Mouse (Mus musculus): Measurements from ENCODE around the gene Gng3.
"Not testable (repeated sequence)": the region's sequence is repeated elsewhere in the genome, so short reads cannot be mapped to it uniquely, and the experiment has no call there.

Gene Gng3

GRCm38 (mm10) chr19:8839103-8839907 lies at the start of gene Gng3:
Gene Gng3 (minus strand): TSS chr19:8839194.
- no peak for DNase-seq (ENCODE audit: low spot score)

DNA sequence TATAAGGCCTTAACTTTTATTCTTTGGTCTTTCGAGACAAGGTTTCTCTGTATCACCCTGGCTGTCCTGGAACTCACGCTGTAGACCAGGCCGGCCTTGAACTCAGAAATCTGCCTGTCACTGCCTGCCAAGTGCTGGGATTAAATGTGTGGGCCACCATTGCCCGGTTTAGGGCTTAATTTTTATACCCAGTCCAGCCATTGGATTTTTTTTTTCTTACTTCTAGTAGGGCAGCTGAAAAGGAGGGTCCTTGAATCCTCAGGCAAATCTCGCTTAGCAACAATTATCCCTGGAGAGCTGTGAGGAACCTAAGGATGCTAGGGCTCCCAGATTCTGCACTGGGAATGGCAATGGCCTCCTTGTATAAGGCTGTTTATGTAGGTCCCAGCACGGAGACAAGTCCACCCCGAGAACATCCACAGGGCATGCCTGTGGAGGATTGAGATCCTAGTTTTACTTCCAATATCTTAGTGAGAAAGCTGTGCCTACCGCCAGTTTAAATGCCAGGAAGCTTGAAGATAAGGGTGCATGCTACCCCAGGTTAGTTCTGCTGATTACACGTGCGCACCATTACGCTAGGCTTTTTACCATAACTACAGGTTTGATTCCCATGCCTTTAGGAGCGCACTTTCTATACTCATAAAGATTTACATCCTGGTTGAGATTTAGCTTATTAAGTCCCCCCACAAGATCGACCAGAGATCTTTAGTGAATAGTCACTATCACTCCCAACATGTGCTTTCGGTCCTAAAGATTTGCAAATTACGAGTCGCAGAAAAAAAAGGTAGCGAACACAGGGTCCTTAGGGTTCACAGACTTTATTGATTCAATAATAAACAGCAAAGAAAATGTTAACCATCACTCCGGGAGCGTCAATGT lies 48.8 kb upstream of the Gng3 start:
- DNase-seq (ENCODE audit: low spot score) = no peak

DNA sequence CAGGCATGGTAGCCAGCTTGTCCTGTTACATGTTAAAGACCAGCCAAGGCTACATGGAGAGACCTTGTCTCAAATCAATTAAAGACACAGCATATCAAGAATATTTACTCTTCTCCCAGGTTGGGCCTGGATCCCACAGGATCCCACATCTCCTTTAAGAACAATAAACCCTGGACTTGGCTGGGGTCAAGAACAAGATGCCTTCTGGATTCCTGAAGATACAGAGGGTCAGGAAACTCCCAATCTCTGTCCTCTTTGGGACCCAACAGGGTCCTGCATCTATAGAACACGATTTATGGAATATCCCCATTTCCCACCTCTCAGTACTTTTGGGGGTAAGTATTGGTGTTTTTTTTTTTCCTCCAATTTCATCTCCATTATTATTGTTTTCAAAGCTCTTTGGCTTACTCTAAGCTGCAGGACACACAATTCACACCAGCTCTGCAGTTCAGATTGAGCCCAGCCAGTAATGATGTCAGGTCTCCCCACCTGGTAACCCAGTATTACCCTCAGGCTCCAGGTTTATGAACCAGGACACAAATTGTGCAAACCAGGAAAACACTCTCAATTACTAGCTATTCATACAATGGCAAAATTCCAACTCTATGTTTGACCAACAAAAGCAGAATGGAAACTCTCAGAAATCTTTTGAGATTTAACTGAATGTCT lies 48.1 kb upstream of the Gng3 start:
- no peak for DNase-seq (ENCODE audit: low spot score)

DNA sequence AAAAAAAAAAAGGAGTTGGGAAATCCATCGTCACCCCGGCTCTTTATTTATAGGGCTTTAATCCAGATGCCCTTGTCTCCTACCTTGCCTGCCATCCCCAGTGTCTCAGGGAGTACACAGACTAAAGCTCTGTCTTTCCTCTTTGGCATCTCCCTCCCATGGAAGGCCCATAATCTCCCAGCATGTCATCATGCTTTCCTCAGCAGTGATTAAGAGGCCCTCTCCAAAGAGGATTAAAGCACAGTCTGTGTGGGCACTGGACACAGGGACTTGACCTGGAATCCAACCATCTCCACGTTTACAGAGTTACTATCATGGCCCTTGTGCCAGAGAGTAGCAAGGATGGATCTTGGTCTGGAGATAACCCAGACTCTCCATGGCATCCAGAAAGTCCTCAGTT lies 44.6 kb upstream of the Gng3 start, which contains the start of the genes Lbhd1 and Gm49403:
Lbhd1 (plus strand) TSS at position 117 of the 400 bp plus-strand sequence.
Gm49403 (plus strand) TSS at position 315 of the 400 bp plus-strand sequence.
- no peak for DNase-seq (ENCODE audit: low spot score)

GRCm38 (mm10) chr19:8881034-8881392 lies 42.0 kb upstream of the Gng3 start:
- no peak for DNase-seq (ENCODE audit: low spot score)

DNA sequence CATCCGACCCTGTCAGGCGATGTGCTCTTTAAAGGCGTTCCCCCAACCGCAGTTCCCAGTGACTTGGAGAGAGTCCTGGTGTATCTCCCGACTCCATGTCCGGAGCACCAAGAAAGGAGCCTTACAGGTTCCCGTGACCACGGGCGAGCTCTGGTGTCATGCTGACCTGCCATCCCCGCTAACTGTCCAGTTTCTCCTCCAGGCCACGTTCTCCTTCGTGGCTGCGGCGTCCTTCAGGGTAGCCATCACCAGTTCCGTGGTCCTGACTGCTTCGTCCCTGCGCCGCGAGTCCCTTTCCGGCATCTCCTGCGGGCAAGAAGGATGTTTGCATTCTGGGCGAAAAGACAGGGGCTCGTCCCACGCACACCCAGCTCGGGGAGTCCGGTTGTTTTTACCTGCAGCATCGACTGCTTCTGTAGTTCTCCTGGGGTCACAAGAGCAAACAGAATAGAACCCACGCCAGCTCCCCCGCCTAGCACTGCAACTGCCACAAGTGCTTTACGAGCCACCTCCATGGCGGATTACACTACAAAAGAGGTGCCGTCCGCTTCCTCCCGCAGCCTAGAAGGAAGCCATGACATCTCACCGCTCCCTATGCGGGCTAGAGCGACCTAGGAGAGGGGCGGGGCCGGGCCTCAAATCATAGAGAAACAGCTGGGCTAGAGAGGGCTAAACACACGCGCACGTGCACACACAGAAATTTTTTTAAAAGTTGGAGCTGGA lies 41.5 kb upstream of the Gng3 start, which contains the start of gene Uqcc3:
Uqcc3 (minus strand) TSS at position 613 of the 723 bp plus-strand sequence.
- peak; percentile 54 for DNase-seq (ENCODE audit: low spot score)

GRCm38 (mm10) chr19:8875031-8875430 lies 36.0 kb upstream of the Gng3 start:
- no peak for DNase-seq (ENCODE audit: low spot score)

DNA sequence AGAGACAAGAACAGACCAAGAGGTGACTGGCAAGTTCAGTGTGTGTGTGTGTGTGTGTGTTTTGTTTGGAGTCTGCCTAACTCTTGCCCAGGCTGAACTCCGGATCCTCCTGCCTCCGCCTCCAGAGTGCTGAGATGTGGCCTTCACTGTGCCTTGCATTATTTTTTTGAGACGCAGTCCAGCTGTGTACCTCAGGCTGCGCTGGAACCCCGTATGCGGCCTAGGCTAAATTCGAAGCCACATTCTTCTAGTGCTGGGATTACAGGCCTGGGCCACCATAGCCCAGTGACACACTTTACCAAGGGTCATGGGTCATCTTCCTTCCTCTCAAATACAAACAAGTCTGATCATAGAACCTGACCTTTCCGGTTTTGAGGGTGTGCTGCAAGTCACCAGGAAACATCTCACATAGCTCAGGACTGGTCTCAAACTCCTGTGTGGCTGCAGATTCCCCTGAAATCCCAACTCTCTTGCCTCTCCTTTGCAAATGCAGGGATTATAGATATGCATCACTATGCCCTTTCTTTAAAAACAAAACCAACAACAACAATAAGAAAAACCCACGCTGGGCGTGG lies 33.4 kb upstream of the Gng3 start:
- no peak for DNase-seq (ENCODE audit: low spot score)

- peak; percentile 86 for DNase-seq (ENCODE audit: low spot score)
These were observed 32.5 kb upstream of the Gng3 start, which contains the start of gene Ubxn1 for GRCm38 (mm10) chr19:8871267-8872186. Gene Ubxn1 (plus strand): TSS chr19:8871496.

GRCm38 (mm10) chr19:8870838-8871237 lies 31.8 kb upstream of the Gng3 start:
- no peak for DNase-seq (ENCODE audit: low spot score)

GRCm38 (mm10) chr19:8870381-8870780 lies 31.4 kb upstream of the Gng3 start:
- not testable (repeated sequence) for DNase-seq (ENCODE audit: low spot score)

DNA sequence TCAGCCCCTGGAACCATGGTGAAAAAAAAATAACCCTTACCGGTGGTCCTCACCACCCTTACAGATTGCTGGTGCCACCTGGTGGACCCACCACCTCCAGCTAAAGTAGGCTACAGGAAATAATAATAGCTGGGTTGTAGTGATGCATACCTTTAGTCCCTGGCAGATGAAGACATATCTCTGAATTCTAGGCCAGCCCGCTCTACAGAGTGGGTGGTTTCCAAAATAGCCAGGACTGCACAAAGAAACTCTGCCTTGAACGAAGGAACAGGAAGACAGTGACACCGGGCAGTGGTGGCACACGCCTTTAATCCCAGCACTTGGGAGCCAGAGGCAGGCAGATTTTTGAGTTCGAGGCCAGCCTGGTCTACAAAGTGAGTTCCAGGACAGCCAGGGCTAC lies 25.3 kb upstream of the Gng3 start:
- no peak for DNase-seq (ENCODE audit: low spot score)

- no peak for DNase-seq (ENCODE audit: low spot score)
These were observed 20.0 kb upstream of the Gng3 start for GRCm38 (mm10) chr19:8859018-8859417.

DNA sequence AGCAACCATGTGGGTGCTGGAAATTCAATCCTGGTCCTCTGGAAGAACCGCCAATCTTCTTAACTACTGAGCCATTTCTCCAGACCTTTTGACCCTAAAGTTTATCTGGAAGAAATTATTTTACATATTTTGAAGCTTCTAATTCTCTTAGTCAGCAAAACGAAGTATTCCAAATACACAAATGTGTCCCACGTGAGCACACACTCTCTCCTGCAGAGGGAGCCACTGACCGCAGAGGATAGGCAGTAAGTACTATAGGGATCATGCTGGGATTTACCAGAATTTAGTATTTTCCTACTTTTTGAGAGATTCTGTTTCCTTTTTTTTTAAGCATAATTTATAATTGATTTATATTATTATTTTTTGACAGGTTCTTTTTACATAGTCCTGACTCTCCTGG lies 18.7 kb upstream of the Gng3 start:
- DNase-seq (ENCODE audit: low spot score) = no peak

GRCm38 (mm10) chr19:8853117-8853516 lies 14.1 kb upstream of the Gng3 start:
- DNase-seq (ENCODE audit: low spot score) = no peak

GRCm38 (mm10) chr19:8852236-8852928 lies 13.4 kb upstream of the Gng3 start:
- no peak for DNase-seq (ENCODE audit: low spot score)

- no peak for DNase-seq (ENCODE audit: low spot score)
These were observed 12.6 kb upstream of the Gng3 start for GRCm38 (mm10) chr19:8851639-8852038.

DNA sequence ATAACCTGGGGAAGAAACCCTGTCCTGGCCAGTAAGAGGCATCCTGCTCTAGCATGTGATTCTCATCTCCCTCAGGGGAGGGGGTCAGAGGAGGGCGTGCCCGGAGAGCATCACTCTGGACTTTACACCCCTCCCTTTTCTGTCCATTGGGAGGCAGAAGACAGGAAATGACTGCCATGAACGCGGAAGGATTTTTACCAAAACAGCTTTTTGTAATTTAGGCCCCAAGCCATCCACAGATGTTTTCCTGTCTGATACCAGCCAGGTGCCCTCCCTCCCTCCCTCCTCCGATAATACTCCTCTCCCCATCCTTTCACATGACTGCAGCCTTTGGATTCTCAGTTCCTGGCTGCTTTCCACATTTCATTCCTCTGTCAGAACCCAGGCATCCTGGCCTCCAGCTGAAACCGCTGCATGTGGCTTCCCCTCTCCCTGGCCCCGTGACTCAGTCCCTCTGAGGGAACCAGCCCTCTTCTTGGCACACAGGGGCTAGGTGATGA lies 11.5 kb upstream of the Gng3 start, which contains the start of gene Lrrn4cl:
Lrrn4cl (plus strand) TSS at position 367 of the 500 bp plus-strand sequence.
- DNase-seq (ENCODE audit: low spot score) = no peak

DNA sequence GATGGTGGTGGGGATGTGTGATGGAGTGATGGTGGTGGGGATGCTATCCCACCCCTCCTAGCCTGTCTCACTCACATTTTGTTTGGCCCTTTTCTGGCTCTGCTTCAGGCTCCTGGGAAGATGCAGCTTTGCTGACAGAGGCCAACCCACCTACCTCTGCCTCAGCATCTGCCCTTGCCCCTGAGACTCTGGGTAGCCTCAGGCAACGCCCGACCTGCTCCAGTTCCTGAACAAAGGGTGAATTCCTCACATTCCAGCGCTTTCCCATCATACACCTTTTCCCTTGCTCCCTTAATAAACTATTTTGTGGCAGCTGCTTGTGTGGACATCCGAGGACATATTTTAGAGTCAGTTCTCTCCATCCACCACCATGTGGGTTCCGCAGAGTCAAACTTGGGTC lies 9.4 kb upstream of the Gng3 start:
- no peak for DNase-seq (ENCODE audit: low spot score)
